Mouse (Mus musculus) monocyte, adult 5-6 weeks (primary cell): ENCODE results near the gene Ccdc186. TPM values are rescaled to one million over a fixed set of nuclear protein-coding genes. Genes with fewer than 3 reads are reported as not detected.
"Not testable (repeated sequence)": the region's sequence is repeated elsewhere in the genome, so short reads cannot be mapped to it uniquely, and the experiment has no call there.

Experiments used
- ATAC-seq: fragments of 153-309, 156-312 bp; replicated peaks from 2 replicates; pipeline ENCODE4 v1.8.0; 2017; ENCODE audit warnings: mild to moderate bottlenecking; ENCODE audit not compliant: low TSS enrichment, insufficient number of reproducible peaks, severe bottlenecking, poor library complexity, low FRiP score
- total RNA-seq: library from RNA; stranded (forward); fragments of 200-1000, 200-491, 200-594 nt; gene quantifications from 3 replicates; pipeline ENCODE4 v1.2.3, GENCODE M21; 2017

Gene Ccdc186
- total RNA-seq, 1 experiment from 2014 or later, result 64.0 TPM

GRCm38 (mm10) chr19:56807122-56807521, 14.9 kb downstream of the Ccdc186 start:
- no peak for ATAC-seq

- ATAC-seq, result no peak
Measured at GRCm38 (mm10) chr19:56805366-56805765, 16.6 kb downstream of the Ccdc186 start.

GRCm38 (mm10) chr19:56802352-56802746, 19.6 kb downstream of the Ccdc186 start:
- no peak for ATAC-seq

- ATAC-seq, result no peak
Measured at GRCm38 (mm10) chr19:56801656-56802351, 20.2 kb downstream of the Ccdc186 start.

GRCm38 (mm10) chr19:56800930-56801655, 20.9 kb downstream of the Ccdc186 start:
- 0 out of 2 replicates have a peak, but pooled peaks have one; percentile 19 for ATAC-seq

GRCm38 (mm10) chr19:56800226-56800625, 21.8 kb downstream of the Ccdc186 start:
- ATAC-seq, result no peak

GRCm38 (mm10) chr19:56797376-56797775, 24.6 kb downstream of the Ccdc186 start:
- ATAC-seq, result peak; percentile 72

GRCm38 (mm10) chr19:56788952-56789351, 33.0 kb downstream of the Ccdc186 start:
- ATAC-seq, result no peak

GRCm38 (mm10) chr19:56787911-56788310, 34.1 kb downstream of the Ccdc186 start:
- ATAC-seq, result no peak

- not testable (repeated sequence) for ATAC-seq
Measured at GRCm38 (mm10) chr19:56778532-56778931, 43.5 kb downstream of the Ccdc186 start.

- peak; percentile 41; the same call in 1 of the 2 replicates for ATAC-seq
Measured at GRCm38 (mm10) chr19:56776719-56777382, 45.1 kb downstream of the Ccdc186 start.

- no peak for ATAC-seq
Measured at GRCm38 (mm10) chr19:56775893-56776718, 45.9 kb downstream of the Ccdc186 start.

- no peak for ATAC-seq
Measured at GRCm38 (mm10) chr19:56774971-56775892, 46.8 kb downstream of the Ccdc186 start.

GRCm38 (mm10) chr19:56774408-56774962, 47.5 kb downstream of the Ccdc186 start:
- peak; percentile 81 for ATAC-seq

GRCm38 (mm10) chr19:56773393-56773971, 48.5 kb downstream of the Ccdc186 start:
- ATAC-seq, result no peak

GRCm38 (mm10) chr19:56772158-56772557, 49.8 kb downstream of the Ccdc186 start:
- ATAC-seq, result no peak

- no peak for ATAC-seq
Measured at GRCm38 (mm10) chr19:56769024-56769423, 53.0 kb downstream of the Ccdc186 start.
